Mouse (Mus musculus): ENCODE data around the gene Zbtb20.
A peak's percentile ranks its signal among the peaks of the same experiment; 100 is the strongest.

The Zbtb20 gene

DNA sequence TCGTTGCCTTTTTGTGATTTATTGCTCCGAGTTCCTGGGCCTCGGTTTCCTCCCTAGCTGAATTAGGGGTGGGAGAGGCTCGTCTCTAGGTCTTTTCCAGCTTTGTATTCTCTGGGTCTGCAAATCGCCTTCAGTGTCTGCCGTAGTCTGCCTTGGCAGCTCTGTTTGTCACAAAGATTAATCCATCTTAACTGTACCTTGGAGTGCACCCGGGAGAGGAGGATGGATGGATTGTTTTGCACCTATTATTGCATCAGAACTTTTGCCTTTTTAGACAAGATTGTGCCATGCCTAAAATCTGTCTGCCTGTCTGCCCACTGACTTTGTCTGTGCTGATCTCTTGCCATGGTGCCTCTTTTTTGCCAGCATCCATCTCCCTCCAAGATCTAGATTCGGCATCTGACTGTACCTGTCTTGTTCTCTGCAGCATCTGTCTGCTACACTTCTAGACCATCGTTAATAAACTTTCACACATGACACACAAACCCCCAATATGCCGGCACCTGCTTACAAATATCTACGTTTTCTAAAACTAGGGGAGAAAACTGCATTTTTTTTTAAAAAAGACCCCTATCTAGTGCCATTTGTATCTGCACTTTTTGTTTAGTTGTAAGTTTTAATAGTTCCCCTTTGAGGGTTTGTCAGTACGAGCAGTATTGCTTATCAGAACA lies 626.8 kb downstream of the Zbtb20 start:
- ATAC-seq (ENCODE audit: insufficient number of reproducible peaks, low FRiP score, low TSS enrichment), result no peak

GRCm38 (mm10) chr16:43503010-43503635 lies 627.4 kb downstream of the Zbtb20 start:
- peak; percentile 43 for ATAC-seq (ENCODE audit: insufficient number of reproducible peaks, low FRiP score, low TSS enrichment)

DNA sequence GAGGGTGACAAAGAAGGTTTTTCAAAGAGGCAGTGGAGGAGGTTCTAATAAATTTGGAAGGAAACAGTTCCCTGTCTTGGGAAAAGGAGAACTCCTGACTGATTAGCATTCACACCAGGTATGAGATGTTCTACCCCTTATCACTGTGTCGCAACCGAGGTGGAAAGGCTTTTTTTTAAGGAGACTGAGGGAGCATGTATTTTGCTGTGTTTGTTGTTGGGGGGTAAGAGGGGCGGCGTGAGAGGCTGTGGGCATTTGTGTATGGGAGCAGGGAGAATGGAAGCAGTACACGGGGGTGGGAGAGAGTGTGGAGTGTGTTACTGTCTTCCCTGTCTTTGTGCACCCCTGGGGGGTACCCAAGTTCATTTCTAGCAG lies 627.9 kb downstream of the Zbtb20 start:
- peak; percentile 37; the same call in 1 of the 2 replicates for ATAC-seq (ENCODE audit: insufficient number of reproducible peaks, low FRiP score, low TSS enrichment)

GRCm38 (mm10) chr16:43504151-43504550 lies 628.5 kb downstream of the Zbtb20 start:
- no peak for ATAC-seq (ENCODE audit: insufficient number of reproducible peaks, low FRiP score, low TSS enrichment)

- no peak for ATAC-seq (ENCODE audit: insufficient number of reproducible peaks, low FRiP score, low TSS enrichment)
Measured at GRCm38 (mm10) chr16:43504556-43504955, 628.9 kb downstream of the Zbtb20 start.

GRCm38 (mm10) chr16:43505314-43505950 lies 629.8 kb downstream of the Zbtb20 start:
- ATAC-seq (ENCODE audit: insufficient number of reproducible peaks, low FRiP score, low TSS enrichment), result no peak

DNA sequence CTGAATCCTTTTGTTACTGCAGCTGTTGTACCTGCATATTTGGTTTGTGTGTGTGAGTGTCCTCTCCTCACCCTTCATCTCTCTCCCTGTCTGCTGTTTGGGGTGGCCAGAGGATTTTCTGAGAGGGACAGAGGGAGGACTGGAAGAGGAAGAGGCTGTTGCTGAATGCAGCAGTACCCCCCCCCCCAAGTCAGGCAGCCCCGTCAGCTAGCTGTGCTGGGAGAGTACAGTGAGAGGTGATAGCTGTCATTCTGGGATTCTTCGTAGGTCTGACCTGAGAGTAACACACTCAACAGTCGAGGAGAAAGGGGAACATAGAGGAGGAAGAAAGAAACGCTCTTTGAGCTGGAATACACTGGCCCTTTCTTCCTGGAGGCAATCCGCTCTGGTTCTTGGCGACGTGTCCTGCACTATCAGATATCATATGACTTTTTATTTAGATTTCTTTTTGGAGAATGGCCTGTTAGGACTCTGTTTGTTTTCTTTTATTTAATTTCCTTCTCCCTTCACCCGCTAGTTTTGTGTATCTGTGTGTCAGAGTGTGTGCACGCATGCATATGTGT lies 630.6 kb downstream of the Zbtb20 start:
- ATAC-seq (ENCODE audit: insufficient number of reproducible peaks, low FRiP score, low TSS enrichment), result no peak

- no peak for ATAC-seq (ENCODE audit: insufficient number of reproducible peaks, low FRiP score, low TSS enrichment)
Measured at GRCm38 (mm10) chr16:43506771-43507405, 631.2 kb downstream of the Zbtb20 start.

DNA sequence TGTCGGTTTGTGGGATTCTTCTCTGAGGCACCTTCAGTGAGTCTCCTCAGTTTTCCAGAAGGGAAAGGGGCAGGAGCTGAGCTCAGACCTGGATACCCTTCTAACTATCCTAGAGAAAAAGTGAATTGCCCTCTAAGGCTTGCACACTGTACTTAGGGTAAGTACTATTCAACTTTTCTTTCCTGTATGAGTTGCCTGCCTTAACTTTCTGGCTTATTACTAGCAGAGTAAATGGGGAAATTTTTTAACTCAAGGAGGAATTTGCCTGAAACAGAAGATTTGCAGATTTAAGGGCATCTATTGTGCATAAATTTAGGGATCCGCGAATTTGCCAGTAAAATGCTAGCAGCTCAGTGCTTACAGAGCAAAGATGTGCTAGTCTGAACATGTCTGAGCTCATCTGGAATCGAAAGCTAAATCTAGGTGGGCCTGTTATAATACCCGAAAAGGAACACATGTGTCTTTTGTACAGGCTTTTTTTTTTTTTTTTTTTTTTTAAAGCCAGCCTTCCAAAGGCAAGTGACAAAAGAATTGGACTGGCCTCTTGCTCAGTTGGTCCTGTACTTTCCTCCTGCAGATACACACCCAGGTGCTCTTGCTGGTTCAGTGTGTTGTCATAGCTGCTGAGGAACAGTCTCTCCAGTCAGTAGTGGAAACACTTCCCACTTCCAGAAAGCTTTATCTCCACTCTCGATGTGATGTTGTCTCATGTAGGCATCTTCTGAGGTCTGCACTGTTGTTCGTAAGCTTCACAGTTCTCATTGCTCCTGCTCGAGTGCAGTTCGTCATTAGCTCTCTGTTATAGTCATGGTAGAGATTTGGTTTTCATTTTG lies 632.7 kb downstream of the Zbtb20 start:
- no peak for ATAC-seq (ENCODE audit: insufficient number of reproducible peaks, low FRiP score, low TSS enrichment)

GRCm38 (mm10) chr16:43510516-43510915 lies 634.8 kb downstream of the Zbtb20 start:
- ATAC-seq (ENCODE audit: insufficient number of reproducible peaks, low FRiP score, low TSS enrichment), result no peak

- ATAC-seq (ENCODE audit: insufficient number of reproducible peaks, low FRiP score, low TSS enrichment), result no peak
Measured at GRCm38 (mm10) chr16:43511531-43511930, 635.9 kb downstream of the Zbtb20 start.

DNA sequence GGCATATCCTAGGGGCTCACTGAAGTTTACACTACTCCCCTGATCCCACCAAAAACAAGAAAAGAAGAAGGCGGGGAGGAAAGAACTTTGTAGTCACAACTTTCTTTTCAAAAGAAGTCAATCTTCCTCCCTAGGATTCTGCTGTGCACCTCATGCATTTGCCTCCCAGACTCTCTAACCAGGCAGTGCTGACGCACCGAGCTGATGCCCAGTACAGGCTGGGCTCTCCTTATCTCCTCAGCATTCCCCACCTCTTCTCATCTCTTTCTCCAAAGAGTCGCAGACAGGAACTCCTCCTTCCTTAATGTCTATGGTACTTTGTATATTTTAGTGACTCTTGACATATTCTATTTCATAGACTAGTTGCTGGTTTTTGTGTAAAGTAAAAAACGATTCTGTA lies 638.3 kb downstream of the Zbtb20 start:
- ATAC-seq (ENCODE audit: insufficient number of reproducible peaks, low FRiP score, low TSS enrichment), result no peak

- ATAC-seq (ENCODE audit: insufficient number of reproducible peaks, low FRiP score, low TSS enrichment), result no peak
Measured at GRCm38 (mm10) chr16:43515538-43515937, 639.9 kb downstream of the Zbtb20 start.

DNA sequence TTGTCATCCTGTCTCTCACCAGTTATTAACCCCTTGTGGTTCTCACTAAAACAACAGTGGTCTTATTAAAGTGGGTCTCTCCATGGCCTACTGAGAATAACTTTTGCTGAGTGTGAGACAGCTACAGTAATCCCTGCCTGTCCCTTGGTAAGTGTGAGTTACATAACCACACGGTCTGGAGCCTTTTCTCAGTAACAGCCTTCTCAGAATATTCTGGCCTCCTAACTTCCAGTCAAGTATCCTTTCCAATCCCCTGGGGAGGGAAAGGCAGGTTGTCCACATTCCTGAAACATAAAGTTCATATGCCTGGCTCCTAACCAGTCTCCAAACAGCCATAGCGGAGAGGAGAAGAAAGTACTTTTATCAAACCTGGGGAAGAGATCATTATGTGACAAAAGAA lies 644.6 kb downstream of the Zbtb20 start:
- no peak for ATAC-seq (ENCODE audit: insufficient number of reproducible peaks, low FRiP score, low TSS enrichment)

DNA sequence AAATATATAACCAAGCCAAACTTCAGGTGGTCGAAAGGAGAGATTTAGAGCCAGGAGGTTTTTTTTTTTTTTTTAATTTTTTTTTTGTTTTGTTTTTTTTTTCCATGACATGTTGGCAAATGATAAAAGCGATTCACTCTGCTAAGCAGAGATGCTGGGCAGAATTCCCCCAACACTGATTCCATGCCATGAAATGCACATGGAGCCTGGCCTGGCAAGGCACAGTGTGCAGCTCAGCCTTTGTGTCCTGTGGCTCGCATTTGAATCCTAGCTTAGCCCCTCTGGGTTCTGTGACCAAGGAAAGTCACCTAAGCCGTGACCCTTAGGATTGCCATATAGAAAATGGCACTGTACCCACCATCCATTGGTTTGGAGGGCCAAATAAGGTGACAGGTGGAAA lies 646.8 kb downstream of the Zbtb20 start:
- ATAC-seq (ENCODE audit: insufficient number of reproducible peaks, low FRiP score, low TSS enrichment), result no peak

GRCm38 (mm10) chr16:43524179-43524578 lies 648.5 kb downstream of the Zbtb20 start:
- no peak for ATAC-seq (ENCODE audit: insufficient number of reproducible peaks, low FRiP score, low TSS enrichment)

GRCm38 (mm10) chr16:43525624-43526023 lies 649.9 kb downstream of the Zbtb20 start:
- no peak for ATAC-seq (ENCODE audit: insufficient number of reproducible peaks, low FRiP score, low TSS enrichment)

- no peak for ATAC-seq (ENCODE audit: insufficient number of reproducible peaks, low FRiP score, low TSS enrichment)
Measured at GRCm38 (mm10) chr16:43528300-43528699, 652.6 kb downstream of the Zbtb20 start.

- no peak for ATAC-seq (ENCODE audit: insufficient number of reproducible peaks, low FRiP score, low TSS enrichment)
Measured at GRCm38 (mm10) chr16:43531328-43531727, 655.6 kb downstream of the Zbtb20 start.

DNA sequence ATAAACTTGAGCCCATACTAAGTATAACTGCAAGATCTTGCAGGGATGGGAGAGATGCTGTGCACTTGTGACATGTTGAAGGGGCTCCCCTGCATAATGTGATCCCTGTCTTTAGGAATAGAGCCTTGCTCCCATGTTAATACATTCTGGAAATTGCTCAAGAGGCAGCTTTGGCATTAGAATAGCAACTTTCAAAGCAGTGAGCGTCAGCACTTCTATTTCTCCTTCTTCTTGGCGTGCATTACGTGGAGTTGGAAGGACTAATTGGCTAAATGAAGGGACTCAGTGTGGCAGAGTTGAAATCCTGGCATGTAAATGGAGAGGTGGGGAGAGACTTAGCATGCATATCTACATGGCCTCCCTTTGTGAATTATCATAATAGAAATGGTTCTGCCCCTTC lies 658.4 kb downstream of the Zbtb20 start:
- no peak for ATAC-seq (ENCODE audit: insufficient number of reproducible peaks, low FRiP score, low TSS enrichment)

Data from cerebellum, adult (tissue).